Mouse (Mus musculus) bone marrow, adult 2 months (tissue): ENCODE data around the gene Xirp1. TPM values are rescaled to one million over a fixed set of nuclear protein-coding genes. Genes with fewer than 3 reads are reported as not detected.

Experiments used
- H3K27ac ChIP-seq: fragments of 200-500 bp; 2 replicates; pipeline ENCODE4 v1.5.1; 2012; ENCODE audit warnings: low read depth, mild to moderate bottlenecking, control low read depth, inconsistent platforms, low read length; ENCODE audit not compliant: control insufficient read depth, poor library complexity, insufficient read depth
- H3K4me1 ChIP-seq: fragments of 200-500 bp; 2 replicates; pipeline ENCODE4 v1.6.1; 2011; ENCODE audit warnings: low read length; ENCODE audit not compliant: control insufficient read depth, insufficient read depth
- H3K4me3 ChIP-seq: fragments of 200-500 bp; replicated peaks from 2 replicates; pipeline ENCODE3; 2011; ENCODE audit warnings: mild to moderate bottlenecking, low read depth, low read length, control low read depth; ENCODE audit not compliant: control insufficient read depth
- CTCF ChIP-seq: fragments of 200-500 bp; IDR thresholded peaks from 2 replicates; pipeline ENCODE4 v1.5.1; 2011; ENCODE audit warnings: low read length, control low read depth; ENCODE audit not compliant: control insufficient read depth, insufficient read depth
- POLR2A ChIP-seq: fragments of 200-500 bp; IDR thresholded peaks from 2 replicates; pipeline ENCODE4 v1.6.1; 2011; ENCODE audit warnings: low read depth, mild to moderate bottlenecking, control low read depth, low read length, borderline replicate concordance; ENCODE audit not compliant: control insufficient read depth
- WGBS: fragments of 180-500 bp; shearing (Covaris S2); methylation state at CpG from one replicate; pipeline ENCODE4 v1.1.7; 2018; 5-methylcytosine and 5-hydroxymethylcytosine counted together
- polyA plus RNA-seq: library from polyadenylated mRNA; stranded (reverse); fragments of >200 nt; gene quantifications from 2 replicates; pipeline ENCODE4 v1.2.4, GENCODE M21; 2011; ENCODE audit warnings: low replicate concordance; ENCODE audit not compliant: missing spikeins, insufficient read depth, insufficient read length

The Xirp1 gene
- polyA plus RNA-seq, 1 experiment = not detected

- 68% methylated on average over 7 of the region's 7 CpGs for WGBS
- H3K4me3 ChIP-seq = no peak overlapping the region
- no peaks in the 10 kb centered on the region for H3K4me1 ChIP-seq
- TF ChIP-seq CTCF (no peak), POLR2A (no peak)
- H3K27ac ChIP-seq = no peak overlapping the region
Observed at GRCm38 (mm10) chr9:119969811-119970210, 53.6 kb downstream of the Xirp1 start.

- 90% methylated on average over 26 of the region's 26 CpGs for WGBS
- H3K27ac ChIP-seq = no peak overlapping the region
- no peak overlapping the region for H3K4me3 ChIP-seq
- H3K4me1 ChIP-seq = no peaks in the 10 kb centered on the region
- TF ChIP-seq CTCF = no peak
Observed at GRCm38 (mm10) chr9:119966221-119966910, 57.0 kb downstream of the Xirp1 start.

GRCm38 (mm10) chr9:119965186-119965585 is 58.2 kb downstream of the Xirp1 start:
- 72% methylated on average over 3 of the region's 3 CpGs for WGBS
- no peak for TF ChIP-seq CTCF
- no peak for TF ChIP-seq POLR2A
- Histone ChIP-seq H3K4me1 (no peaks in the 10 kb centered on the region), H3K27ac (no peak overlapping the region), H3K4me3 (no peak overlapping the region)

GRCm38 (mm10) chr9:119964206-119964605 is 59.2 kb downstream of the Xirp1 start:
- H3K27ac ChIP-seq = no peak overlapping the region
- TF ChIP-seq POLR2A (no peak), CTCF (no peak)
- H3K4me1 ChIP-seq = no peaks in the 10 kb centered on the region
- H3K4me3 ChIP-seq = no peak overlapping the region
- 62% methylated on average over 3 of the region's 3 CpGs for WGBS

Other genes with a start within 250 kb of the Xirp1 start
- not detected in 2 replicates for gene Scn11a, start 198.1 kb downstream of the Xirp1 start, polyA plus RNA-seq
- 18.8 and 22.3 TPM in 2 replicates for gene Wdr48, start 128.7 kb downstream of the Xirp1 start, polyA plus RNA-seq
- gene Gorasp1, start 86.0 kb downstream of the Xirp1 start, polyA plus RNA-seq = 2.7 and 4.6 TPM in 2 replicates
- gene Ttc21a, start 86.0 kb downstream of the Xirp1 start, polyA plus RNA-seq = 1.5 and 5.0 TPM in 2 replicates
- 6.4 and 19.5 TPM in 2 replicates for gene Csrnp1, start 38.9 kb downstream of the Xirp1 start, polyA plus RNA-seq
- 0.97 and 2.7 TPM in 2 replicates for gene Cx3cr1, start 46.3 kb upstream of the Xirp1 start, polyA plus RNA-seq
- gene Ccr8, start 68.5 kb upstream of the Xirp1 start, polyA plus RNA-seq = not detected in 2 replicates
- 111 and 154 TPM in 2 replicates for gene Slc25a38, start 86.8 kb upstream of the Xirp1 start, polyA plus RNA-seq
- gene Rpsa, start 104.1 kb upstream of the Xirp1 start, polyA plus RNA-seq = 1,523 and 1,859 TPM in 2 replicates
- 7.3 TPM in 1 of 2 replicates, not detected in the other for gene Mobp, start 126.1 kb upstream of the Xirp1 start, polyA plus RNA-seq